Mouse (Mus musculus) megakaryocyte progenitor cell, adult 5-6 weeks (primary cell): ENCODE data around the gene Anapc2. TPM values are rescaled to one million over a fixed set of nuclear protein-coding genes. Genes with fewer than 3 reads are reported as not detected.
"Not testable (repeated sequence)": the region's sequence is repeated elsewhere in the genome, so short reads cannot be mapped to it uniquely, and the experiment has no call there.

ENCODE experiments used
- ATAC-seq: replicated peaks from 2 replicates; pipeline ENCODE4 v1.8.0; 2016; ENCODE audit warnings: mild to moderate bottlenecking, moderate TSS enrichment, inconsistent platforms; ENCODE audit not compliant: poor library complexity
- total RNA-seq, 2 experiments: library from RNA; stranded (forward) in 1 of 2; stranded (reverse) in 1 of 2; fragments of 157-497, 149-512 nt in 1 of 2; fragments of 200-1000 nt in 1 of 2; gene quantifications; 2 replicates each; pipeline versions ENCODE4 v1.2.3 to v1.2.4; 2015 to 2017

Gene Anapc2
- total RNA-seq, 2 experiments from 2014 or later, result 28.3 to 36.5 TPM

- ATAC-seq, result no peak
Measured at GRCm38 (mm10) chr2:25240310-25240709, 32.0 kb upstream of the Anapc2 start.

GRCm38 (mm10) chr2:25240723-25241437, 31.4 kb upstream of the Anapc2 start:
- ATAC-seq, result peak; percentile 84

- no peak for ATAC-seq
Measured at GRCm38 (mm10) chr2:25241438-25241775, 30.9 kb upstream of the Anapc2 start.

- no peak for ATAC-seq
Measured at GRCm38 (mm10) chr2:25242101-25242506, 30.2 kb upstream of the Anapc2 start, which contains the start of the genes Rnf208 and Cysrt1. Rnf208 (plus strand) TSS chr2:25242255. Cysrt1 (minus strand) TSS chr2:25242452.

GRCm38 (mm10) chr2:25243342-25243741, 28.9 kb upstream of the Anapc2 start:
- no peak for ATAC-seq

GRCm38 (mm10) chr2:25244144-25244543, 28.1 kb upstream of the Anapc2 start:
- no peak for ATAC-seq

GRCm38 (mm10) chr2:25246183-25247072, 25.9 kb upstream of the Anapc2 start, which contains the start of gene AL732309.1:
AL732309.1 (minus strand) TSS chr2:25246863.
- ATAC-seq, result no peak

GRCm38 (mm10) chr2:25252331-25252730, 19.9 kb upstream of the Anapc2 start:
- peak; percentile 35; the same call in 1 of the 2 replicates for ATAC-seq

GRCm38 (mm10) chr2:25255284-25255779, 16.9 kb upstream of the Anapc2 start, which contains the start of gene Tmem203:
Tmem203 (plus strand) TSS chr2:25255439.
- peak; percentile 91 for ATAC-seq

GRCm38 (mm10) chr2:25256443-25257109, 15.7 kb upstream of the Anapc2 start:
- peak; percentile 76 for ATAC-seq

GRCm38 (mm10) chr2:25257250-25257649, 15.0 kb upstream of the Anapc2 start:
- ATAC-seq, result not testable (repeated sequence)

- ATAC-seq, result no peak
Measured at GRCm38 (mm10) chr2:25258887-25259286, 13.4 kb upstream of the Anapc2 start.

GRCm38 (mm10) chr2:25261870-25262269, 10.4 kb upstream of the Anapc2 start:
- no peak for ATAC-seq

- ATAC-seq, result peak; percentile 97
Measured at GRCm38 (mm10) chr2:25262291-25262767, 9.9 kb upstream of the Anapc2 start, which contains the start of gene Tprn. Tprn (plus strand) TSS chr2:25262618.

GRCm38 (mm10) chr2:25262795-25263622, 9.3 kb upstream of the Anapc2 start:
- ATAC-seq, result peak; percentile 15

- no peak for ATAC-seq
Measured at GRCm38 (mm10) chr2:25263623-25264285, 8.5 kb upstream of the Anapc2 start.

- no peak for ATAC-seq
Measured at GRCm38 (mm10) chr2:25264286-25264660, 8.0 kb upstream of the Anapc2 start.

GRCm38 (mm10) chr2:25264851-25265250, 7.4 kb upstream of the Anapc2 start:
- no peak for ATAC-seq

GRCm38 (mm10) chr2:25265897-25266656, 6.2 kb upstream of the Anapc2 start:
- peak; percentile 41 for ATAC-seq
